Mouse (Mus musculus): ENCODE results near the gene Mlh1.

The Mlh1 gene

GRCm38 (mm10) chr9:111271434-111272160, at the start of gene Mlh1, which contains the start of gene Epm2aip1:
TSS of gene Mlh1 (minus strand) at chr9:111271791.
TSS of gene Epm2aip1 (plus strand) at chr9:111271929.
- DNase-seq: peak; percentile 99

GRCm38 (mm10) chr9:111320912-111321311, 49.3 kb upstream of the Mlh1 start:
- no peak for DNase-seq

GRCm38 (mm10) chr9:111314219-111314618, 42.6 kb upstream of the Mlh1 start:
- DNase-seq: peak; percentile 42

- DNase-seq: no peak
Observed at GRCm38 (mm10) chr9:111313793-111314192, 42.2 kb upstream of the Mlh1 start.

GRCm38 (mm10) chr9:111313299-111313698, 41.7 kb upstream of the Mlh1 start:
- no peak for DNase-seq

GRCm38 (mm10) chr9:111312442-111313141, 41.0 kb upstream of the Mlh1 start:
- peak; percentile 48 for DNase-seq

GRCm38 (mm10) chr9:111311843-111312441, 40.4 kb upstream of the Mlh1 start:
- DNase-seq: peak; percentile 62

GRCm38 (mm10) chr9:111311031-111311842, 39.6 kb upstream of the Mlh1 start, which contains the start of gene Trank1:
TSS of gene Trank1 (plus strand) at chr9:111311739.
- DNase-seq: no peak

GRCm38 (mm10) chr9:111306142-111306541, 34.6 kb upstream of the Mlh1 start:
- no peak for DNase-seq

- no peak for DNase-seq
Observed at GRCm38 (mm10) chr9:111304036-111304435, 32.4 kb upstream of the Mlh1 start.

GRCm38 (mm10) chr9:111302196-111302831, 30.7 kb upstream of the Mlh1 start:
- no peak for DNase-seq

GRCm38 (mm10) chr9:111298606-111299005, 27.0 kb upstream of the Mlh1 start:
- DNase-seq: no peak

- DNase-seq: no peak
Observed at GRCm38 (mm10) chr9:111296433-111296832, 24.8 kb upstream of the Mlh1 start.

GRCm38 (mm10) chr9:111295323-111295722, 23.7 kb upstream of the Mlh1 start:
- no peak for DNase-seq

GRCm38 (mm10) chr9:111294911-111295310, 23.3 kb upstream of the Mlh1 start:
- no peak for DNase-seq

GRCm38 (mm10) chr9:111293234-111293633, 21.6 kb upstream of the Mlh1 start:
- no peak for DNase-seq

- no peak for DNase-seq
Observed at GRCm38 (mm10) chr9:111290539-111291100, 19.0 kb upstream of the Mlh1 start.

- peak; percentile 89 for DNase-seq
Observed at GRCm38 (mm10) chr9:111289832-111290339, 18.3 kb upstream of the Mlh1 start.

- no peak for DNase-seq
Observed at GRCm38 (mm10) chr9:111289294-111289831, 17.8 kb upstream of the Mlh1 start.

- no peak for DNase-seq
Observed at GRCm38 (mm10) chr9:111287956-111288355, 16.4 kb upstream of the Mlh1 start.

GRCm38 (mm10) chr9:111286468-111286867, 14.9 kb upstream of the Mlh1 start:
- no peak for DNase-seq
